Mouse (Mus musculus) right cerebral cortex, adult 2 months (tissue): ENCODE measurements around the gene Lrguk.

Experiments
- DNase-seq, 2 experiments: peaks; one replicate each; pipeline ENCODE4 v3.0.0; 2021 to 2022; ENCODE audit warnings: low spot score in 2 of 2

Lrguk gene

DNA sequence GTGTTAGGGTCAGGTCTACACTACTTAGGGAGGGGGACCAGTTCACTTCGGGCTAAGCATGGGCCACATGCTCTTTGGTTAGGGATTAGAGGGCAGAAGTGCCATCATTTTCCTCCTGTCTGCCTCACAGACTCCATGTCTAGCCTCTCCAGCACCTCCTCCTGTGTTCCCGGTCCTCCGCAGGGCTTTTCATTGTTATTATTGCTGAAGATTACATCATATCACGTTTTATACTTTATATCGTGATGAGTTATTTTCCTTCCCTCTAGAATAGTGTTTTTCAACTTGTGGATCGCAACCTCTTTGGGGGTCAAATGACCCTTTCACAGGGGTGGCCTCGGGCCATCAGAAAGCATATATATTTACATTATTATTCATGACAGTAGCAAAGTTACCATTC lies 37.5 kb downstream of the Lrguk start:
- no peak for DNase-seq

DNA sequence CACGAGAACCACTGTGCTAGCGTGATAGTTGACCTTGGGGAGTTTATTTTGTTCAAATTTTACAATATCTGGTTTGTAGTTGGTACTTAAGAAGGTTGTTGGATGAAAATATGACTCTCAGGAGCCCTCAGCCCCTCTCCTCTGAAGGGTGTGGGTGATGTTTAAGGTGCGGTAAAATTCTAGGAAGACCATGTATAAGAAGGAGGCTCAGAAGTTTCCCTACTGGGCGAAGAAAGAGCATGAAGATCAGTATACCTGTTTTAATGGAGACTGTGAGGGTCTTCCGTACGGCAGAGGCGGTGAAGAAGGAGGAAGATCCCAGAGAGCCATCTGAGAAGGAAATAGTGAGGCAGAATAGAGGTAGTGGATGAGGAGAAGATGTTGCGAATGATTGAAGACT lies 38.0 kb downstream of the Lrguk start:
- DNase-seq, result no peak

DNA sequence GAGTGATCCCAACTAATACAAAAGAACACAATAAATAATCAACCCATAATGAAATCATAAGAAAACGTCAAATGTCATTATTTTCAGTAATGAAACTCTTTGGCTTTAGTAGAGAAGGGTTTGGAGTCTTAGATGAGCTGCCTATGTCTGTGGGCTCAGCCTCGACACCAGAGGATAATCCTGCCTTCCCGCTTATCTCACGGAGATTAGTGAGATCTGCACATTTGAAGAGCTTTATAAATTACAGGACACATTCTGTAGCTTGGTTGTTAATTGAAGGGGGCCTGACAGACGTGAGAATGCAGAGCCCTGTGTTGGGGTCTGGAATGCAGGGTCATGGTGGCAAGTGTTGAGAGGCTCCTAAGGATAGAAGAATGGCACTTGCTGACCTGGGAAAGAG lies 42.7 kb downstream of the Lrguk start:
- no peak for DNase-seq

DNA sequence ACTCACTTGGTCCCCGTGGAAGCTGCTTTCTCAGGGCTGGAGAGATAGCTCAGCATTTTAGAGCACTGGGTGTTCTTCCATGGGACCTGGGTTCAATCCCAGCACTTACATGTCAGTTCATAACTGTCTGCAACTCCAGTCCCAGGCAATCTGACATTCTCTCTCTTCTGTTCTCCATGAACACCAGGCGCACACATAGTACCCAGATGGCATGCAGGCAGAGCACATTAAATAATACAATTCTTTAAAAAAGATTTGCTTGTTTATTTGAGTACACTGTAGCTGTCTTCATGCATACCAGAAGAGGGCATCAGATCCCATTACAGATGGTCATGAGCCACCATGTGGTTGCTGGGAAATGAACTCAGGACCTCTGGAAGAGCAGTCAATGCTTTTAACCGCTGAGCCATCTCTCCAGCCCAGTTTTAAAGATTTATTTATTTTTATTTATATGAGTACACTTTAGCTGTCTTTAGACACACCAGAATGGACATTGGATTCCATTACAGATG lies 44.7 kb downstream of the Lrguk start:
- DNase-seq, result no peak

DNA sequence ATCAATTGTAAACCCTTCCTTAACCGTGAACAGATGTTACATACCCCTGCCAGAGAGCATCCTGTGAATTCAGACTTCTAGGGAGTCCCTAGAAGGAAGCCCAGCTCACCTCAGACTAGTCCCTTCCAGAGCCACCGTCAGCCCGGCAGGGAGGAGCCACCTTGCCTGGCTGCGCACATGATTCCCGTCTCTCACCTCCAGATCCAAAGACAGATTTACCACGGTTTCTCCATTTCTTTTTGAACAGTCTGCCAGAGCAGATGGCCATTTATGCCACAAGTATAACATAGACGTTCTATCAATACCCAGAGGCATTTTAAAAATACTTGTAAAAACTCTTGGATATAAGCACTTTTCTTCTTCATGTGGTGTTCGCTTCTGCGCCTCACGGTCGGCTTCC lies 46.3 kb downstream of the Lrguk start:
- peak; percentile 17 to 25 for DNase-seq

DNA sequence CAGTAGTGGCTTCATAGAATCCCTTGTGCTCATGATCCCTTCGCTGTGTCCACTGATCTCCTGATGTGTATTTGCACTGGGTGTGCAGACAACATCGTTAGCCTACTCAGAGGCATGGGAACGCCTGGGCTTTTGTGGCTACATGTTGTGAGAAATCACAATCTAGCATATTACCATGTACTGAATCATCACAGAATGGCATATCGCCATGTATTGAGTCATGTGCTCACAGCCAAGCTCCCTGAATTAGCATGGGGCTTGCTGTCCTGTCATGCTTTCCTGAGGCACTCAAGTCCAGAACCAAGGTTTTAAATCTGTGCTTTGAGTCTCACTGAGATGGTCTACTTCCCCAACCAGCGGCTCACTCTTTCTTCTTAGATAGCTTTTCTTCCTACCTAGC lies 54.2 kb downstream of the Lrguk start:
- no peak for DNase-seq

DNA sequence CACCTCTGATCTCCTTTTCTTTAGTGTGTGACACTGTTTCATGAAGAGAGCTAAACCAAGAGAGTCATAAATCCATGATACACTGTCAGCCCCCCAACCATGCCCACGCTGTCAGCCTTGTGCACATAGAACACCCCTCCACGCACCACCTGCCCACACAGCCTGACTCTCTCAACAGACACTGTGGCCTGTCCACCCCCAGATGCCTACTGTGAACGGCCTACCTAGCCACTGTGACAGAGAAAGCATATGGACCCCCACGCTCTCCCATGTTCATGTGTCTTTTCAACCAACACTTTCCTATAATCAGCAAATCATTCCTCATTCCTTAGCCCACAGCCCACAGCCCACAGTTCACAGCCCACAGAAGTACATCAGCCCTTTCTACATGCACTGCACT lies 58.5 kb downstream of the Lrguk start:
- peak; percentile 27 to 51 for DNase-seq

DNA sequence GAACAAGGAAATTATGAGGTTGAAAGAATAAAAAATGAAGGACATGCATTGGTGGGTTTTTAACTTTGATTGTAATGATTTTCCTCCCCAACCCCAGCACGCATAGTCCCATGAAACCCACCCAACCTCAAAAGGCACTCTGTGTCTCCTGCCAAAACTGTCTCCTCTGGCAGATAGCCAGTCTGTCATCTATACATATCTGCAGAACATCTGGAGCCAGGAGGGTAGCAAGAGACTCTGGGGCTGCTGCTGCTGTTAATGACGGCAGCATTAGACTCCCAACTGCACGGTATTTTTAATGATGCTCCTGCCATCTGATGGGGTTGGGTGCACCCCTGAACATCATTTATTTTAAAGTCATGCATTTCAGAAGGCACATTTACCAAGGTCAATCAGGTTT lies 59.7 kb downstream of the Lrguk start:
- DNase-seq, result no peak

DNA sequence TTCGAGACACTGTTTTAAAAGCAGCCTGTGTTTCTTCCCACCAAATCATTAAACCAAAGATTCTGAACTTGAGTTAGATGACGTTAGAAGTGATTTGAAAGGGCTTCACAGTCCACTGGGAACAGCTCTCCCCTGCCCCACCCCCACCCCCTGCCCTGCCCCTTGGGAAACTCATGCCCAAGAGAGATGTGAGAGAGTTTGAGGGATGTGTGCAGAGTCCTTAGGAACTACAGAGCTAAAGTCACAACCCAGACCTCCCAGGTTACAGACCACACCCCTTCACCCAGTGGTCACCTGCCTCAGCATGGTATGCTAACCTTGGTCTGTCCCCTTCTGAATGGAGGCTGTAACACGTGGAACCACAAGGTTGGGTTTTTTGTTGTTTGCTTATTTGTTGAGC lies 62.3 kb downstream of the Lrguk start:
- no peak for DNase-seq

DNA sequence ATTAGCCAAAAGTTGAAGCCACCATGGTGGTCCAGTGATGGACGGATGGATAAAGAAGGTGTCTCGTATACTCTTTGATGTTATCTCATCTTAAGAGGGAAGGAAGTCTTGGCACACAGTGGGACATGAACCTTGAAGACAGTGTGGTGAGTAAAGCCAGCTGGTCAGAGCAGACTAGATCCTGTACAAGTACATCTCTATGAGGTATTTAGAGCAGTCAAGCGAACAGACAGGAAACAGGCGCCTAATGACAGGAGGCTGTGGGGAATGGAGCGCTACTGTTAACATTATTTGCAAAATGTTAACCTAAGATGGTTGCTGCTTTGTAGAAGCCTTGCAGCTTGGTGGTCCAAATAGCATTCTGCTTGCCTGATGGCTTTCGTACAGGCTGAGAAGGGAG lies 67.0 kb downstream of the Lrguk start:
- DNase-seq, result no peak

DNA sequence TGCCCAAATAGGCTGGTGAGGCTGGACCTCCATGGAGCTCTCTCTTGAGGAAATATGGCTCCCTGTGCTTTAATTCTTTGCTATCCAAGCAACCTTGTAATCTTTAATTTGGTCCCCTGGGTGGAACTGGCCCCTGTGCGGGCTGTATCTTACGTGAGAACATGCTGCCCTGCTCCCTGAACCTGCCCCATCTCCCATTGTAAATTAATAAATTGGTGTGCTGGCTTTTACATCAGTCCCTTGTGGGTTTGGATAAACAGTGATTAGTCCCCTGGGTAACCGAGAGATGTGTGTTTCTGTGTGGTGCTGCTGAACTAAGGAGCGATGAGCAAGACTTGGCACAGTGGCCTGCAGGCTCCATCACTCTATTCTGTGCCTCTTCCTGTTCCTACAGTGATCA lies 67.7 kb downstream of the Lrguk start:
- DNase-seq, result no peak

DNA sequence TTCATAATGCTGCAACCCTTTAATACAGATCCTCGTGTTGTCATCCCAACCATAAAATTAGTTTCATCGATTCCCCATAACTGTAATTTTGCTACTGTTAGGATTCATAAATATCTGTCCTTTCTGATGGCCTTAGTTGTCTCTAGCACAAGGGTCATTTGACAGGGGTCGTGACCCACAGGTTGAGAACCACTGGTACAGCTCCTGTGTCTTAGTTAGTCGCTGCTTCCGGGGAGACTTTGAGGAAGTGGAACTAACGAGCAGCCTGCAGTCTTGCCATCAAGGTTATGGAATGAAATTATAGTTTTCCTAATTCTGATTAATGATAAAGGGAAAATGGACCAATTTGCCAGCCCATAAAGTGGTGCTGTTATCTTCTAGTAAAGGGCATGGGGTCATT lies 70.5 kb downstream of the Lrguk start:
- DNase-seq, result no peak

DNA sequence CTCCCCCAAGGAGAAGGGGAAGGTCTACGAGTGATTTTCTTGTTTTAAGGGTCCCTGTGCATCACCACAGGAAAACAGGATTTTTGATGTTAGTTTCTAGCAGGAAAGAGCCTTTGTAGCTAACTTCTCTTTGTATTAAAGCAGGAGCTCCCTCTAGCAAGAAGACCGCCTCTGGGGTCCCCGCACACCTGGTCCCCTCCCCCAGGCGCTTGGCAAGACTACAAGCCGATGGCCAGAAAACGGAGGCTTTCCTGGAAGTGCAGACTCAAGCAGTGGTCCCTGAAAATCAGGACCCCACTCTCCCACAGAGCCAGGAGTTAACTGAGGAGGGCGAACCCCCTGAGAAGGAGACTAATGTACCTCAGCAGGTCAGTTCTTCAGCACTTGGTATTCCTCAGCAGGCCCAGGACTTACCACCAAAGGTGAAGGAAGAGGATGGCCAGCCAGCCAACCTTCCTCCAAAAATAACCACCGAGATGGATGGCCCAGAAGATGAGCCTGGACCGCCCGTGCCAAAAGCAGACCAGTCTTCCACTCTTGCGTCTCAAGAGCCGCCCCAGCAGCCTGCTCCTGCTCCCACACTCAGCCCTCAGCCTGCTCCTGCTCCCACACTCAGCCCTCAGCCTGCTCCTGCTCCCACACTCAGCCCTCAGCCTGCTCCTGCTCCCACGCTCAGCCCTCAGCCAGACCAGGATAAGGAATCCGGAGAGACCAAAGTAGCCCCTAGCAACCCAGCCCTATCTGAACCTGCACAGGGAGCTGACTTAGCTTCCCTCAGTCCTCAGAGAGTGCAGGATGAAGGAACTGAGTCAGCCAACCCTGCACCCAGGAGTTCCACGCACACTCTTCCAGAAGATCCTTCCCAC lies 72.5 kb downstream of the Lrguk start:
- peak in 1 of 2 experiments; percentile 5 for DNase-seq

DNA sequence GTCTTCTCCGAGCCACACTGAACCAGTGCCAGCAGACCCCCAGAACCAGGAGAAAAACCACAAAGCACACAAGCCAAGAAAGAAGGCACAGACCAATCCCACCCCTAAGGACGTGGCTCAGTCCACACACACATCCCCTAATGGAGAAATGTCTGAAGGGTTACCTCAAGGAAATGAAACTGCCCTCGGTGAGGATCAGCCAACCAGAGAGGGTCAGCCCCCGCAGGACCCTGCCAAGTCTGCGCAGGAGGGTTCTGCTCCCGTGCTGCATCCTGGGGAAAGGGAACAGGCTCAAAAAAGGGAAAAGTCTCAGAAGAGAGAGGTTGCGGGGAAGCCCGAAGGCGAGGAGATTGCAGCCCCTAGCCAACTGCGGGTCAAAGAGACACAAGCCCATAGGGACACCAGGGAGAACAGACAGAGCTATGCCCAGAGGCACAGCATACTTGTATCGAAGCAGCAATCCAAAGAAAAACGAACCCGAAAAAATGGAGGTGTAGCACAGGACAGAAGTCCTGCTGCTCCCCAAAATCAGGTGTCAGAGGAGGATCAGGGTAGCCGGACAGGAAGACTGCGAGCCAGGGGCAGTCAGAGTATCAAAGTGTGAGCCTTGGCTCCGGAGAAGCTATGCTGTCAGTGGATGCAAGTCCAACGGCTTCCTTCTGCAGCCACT lies 74.1 kb downstream of the Lrguk start:
- no peak for DNase-seq

DNA sequence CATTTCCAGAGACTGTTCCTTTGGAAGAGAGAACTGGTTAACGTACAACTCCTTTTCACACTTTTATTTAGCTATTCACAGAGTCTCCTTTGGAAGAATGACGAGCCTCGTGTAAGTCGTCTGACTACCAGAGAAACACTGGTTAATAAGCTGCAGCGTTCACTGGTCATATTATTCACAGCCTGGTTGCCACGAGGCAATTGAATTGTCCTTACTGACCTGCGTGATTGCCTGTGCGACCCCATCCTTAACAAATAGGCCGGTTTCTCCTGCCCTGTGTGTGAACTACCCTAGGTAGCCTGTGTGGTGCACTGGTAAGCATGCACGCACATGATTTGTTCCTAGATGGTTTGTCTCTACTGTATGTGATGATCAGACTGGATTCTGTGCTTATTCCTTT lies 81.3 kb downstream of the Lrguk start:
- no peak for DNase-seq

DNA sequence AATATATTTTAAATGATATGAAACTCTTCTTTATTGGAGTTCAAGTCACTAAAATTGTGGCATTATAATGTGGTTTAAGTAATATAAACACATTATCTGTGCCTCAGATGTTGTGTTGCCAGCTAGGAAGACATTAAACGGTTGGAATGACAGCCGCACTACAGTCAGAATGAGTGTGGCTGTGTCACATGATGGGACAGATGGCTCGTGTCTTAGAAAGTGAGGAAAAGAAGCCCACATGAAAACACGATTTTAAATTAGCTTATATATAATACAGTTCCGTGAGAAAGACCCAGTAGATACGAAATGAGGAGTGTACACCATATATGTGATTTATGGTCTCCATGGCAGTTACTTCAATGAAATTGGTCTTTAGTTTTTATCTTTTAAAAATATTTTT lies 82.2 kb downstream of the Lrguk start:
- DNase-seq, result no peak

DNA sequence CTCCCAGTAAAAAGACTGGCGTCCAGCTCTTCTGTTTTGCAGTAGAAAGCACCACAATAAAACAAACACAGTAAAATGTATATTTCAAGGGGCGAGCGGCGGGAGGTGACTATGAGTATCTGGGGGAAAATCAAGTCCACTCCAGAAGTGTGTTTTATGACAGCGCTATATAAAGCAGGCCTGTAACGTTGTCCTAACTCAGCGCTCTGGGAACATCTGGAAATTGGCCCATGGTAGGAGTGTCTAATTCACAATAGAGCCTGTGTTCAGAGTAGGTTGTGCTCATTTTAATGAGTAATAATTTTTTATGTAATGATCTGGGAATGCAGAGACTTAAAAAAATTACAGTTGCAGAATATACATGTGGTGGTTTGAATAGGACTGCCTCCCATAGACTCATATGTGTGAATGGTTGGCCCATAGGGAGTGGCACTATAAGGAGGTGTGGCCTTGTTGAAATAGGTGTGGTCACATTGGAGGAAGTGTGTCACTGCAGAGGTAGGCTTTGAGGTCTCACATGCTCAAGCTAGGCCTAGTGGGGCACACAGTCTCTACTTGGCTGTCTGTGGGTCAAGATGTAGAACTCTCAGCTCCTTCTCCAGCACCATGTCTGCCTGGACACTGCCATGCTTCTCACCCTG lies 87.7 kb downstream of the Lrguk start:
- DNase-seq, result no peak

DNA sequence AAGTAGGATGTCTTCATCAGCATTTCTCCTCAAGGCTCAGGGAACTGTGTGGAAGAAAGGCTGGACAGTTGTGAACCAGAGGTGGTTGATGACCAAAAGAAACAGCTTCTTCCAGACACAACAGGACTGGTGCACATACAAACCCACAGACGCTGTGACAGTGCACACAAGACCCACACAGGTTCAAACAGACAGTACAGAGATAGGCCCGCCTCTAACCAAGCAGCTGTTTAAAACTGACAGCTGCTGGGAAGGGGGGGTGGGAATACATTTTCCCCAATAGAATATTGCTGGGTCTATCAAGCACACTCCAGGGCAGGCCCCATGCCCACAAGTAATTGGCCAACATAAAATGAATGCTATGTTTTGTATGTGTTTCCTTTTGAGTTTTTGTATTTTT lies 95.2 kb downstream of the Lrguk start:
- DNase-seq, result no peak

DNA sequence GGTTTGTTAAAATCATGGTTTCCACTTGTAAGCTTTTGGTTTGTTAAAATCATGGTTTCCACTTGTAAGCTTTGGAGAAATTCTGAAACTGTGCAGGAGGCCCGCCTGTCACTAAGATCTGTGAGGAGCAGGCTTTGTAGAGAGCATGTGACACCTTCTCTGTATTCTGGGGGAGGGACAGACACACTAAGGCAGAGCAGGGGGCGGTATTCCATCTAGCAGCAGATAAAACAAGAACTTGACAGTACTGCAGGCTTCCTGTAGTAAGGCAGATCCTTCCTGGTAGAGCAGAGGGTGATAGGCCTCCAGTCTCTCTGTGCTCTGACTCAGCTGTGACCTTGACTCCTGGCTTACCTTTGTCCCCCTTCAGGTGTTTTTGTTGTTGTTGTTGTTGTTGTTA lies 100.0 kb downstream of the Lrguk start:
- no peak for DNase-seq

DNA sequence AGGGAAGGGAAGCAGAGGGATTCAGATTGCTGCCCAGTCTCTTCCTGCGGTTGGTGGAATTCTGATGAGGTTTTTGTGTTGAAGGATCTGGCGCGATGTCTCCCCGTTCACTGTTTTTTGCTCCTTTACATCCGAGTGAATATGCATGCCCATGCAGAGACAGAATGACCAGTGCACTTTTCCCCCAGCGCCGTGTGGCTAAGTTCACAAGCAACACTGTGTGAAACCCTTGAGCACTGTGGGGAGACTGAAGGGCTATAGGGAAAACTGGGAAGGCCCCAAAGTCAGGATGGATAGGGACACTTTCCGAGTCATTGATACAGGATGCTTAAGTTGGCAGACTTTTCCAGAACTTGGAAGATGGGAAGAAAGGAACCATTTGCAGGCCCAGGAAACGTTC lies 103.1 kb downstream of the Lrguk start:
- no peak for DNase-seq

DNA sequence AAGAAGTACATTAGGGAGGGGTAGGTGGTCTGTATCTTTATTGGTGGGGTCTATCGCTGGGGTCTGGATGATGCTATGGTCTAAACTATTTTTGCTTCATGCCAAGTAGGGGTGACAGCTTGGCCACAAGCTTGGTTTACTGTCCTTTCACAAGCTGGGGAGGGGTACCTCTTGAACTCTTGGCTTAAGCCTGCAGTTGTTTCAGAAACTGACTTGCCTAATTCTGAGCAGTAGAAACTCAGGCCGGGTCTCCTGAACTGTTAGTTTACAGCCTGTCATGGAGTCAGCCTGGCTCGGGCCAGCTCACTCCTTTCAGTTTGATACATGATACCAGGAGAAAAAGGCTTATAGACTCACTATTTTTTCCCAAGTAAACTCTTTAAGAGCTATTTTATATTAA lies 109.1 kb downstream of the Lrguk start:
- no peak for DNase-seq

DNA sequence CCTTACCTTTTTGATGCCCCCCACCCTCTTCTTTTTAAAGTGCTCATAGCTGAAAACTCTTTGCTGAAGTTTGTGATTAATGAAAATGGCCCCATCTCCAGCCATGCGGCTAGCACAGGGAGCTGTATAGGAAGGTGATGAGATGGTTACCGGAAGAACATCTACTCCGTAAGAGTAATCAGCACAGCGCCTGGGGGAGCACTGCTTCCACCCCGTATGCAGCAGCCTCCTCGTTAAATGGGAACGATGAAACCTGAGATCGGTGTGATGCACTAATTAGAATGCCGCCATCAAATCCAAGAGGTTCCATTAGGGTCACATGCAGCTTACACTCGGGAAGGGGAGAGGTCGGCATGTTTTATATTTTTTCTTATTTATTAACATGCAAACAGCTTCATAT lies 113.7 kb downstream of the Lrguk start:
- no peak for DNase-seq

DNA sequence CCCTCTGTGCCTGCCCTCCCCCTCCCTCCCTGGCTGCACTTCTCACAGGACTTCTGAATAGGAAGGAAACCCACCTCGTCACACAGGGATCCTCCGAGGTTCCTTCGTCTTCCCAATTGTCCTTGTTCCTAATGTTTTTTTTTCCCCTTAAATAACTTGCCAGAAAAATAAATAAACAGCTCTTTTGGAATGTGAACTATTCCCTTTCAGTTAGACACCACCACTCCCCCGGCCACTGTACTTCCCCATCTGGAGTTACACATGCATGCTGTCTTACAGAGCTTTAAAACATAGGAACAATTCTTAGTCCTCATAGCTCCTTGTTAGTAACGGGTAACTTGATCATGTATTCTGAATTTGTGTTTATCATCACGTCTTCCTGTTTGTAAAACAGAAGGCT lies 116.8 kb downstream of the Lrguk start:
- no peak for DNase-seq
